Comparison of ENCODE assay signal across 25 mouse cellular contexts in genomic region chr4:128019465-128019864, GRCm38 (mm10). TPM values are rescaled to one million over a fixed set of nuclear protein-coding genes. Genes with fewer than 3 reads are reported as not detected.
DNase-seq lines count a peak whose midpoint lies in the region; ATAC-seq and TF ChIP-seq lines count a peak whose summit lies in the region.
"Had no signal": no experiment of that assay in that cellular context is flagged by ENCODE, and none has a peak within 500 bp of the region (broad histone marks: within the 10 kb centered on the region; RNA-seq: fewer than 3 reads in every experiment).

No protein-coding gene starts in this region.

- ATAC-seq in hindbrain, embryonic 12.5 days (ENCODE audit: low FRiP score): no peak
- ATAC-seq: Patski had no signal

- no peak for TF ChIP-seq CTCF in cerebellum, adult 2 months (IDR thresholded peaks at IDR 0.05; ENCODE audit: borderline replicate concordance, insufficient read depth, low read depth, low read length)
- TF ChIP-seq CTCF in layer of hippocampus, adult 2 months (conservative IDR thresholded peaks at IDR 0.05): no peak

- H3K27me3 ChIP-seq in cerebellum, adult 2 months (ENCODE audit: control insufficient read depth, insufficient read depth, low read length): no peaks in the 10 kb centered on the region
- H3K27me3 ChIP-seq in limb, embryonic 10.5 days (ENCODE audit: low read depth, poor library complexity, severe bottlenecking): no peaks in the 10 kb centered on the region
- no peaks in the 10 kb centered on the region for H3K27me3 ChIP-seq in hindbrain, embryonic 12.5 days
- H3K27me3 ChIP-seq: embryonic facial prominence, embryonic 15.5 days; limb, embryonic 13.5 days; megakaryocyte, embryonic 14.5 days; neural tube, embryonic 12.5 days; Patski had no signal

- no peak overlapping the region for H3K4me2 ChIP-seq in hindbrain, embryonic 12.5 days (replicated peaks)
- H3K4me2 ChIP-seq: embryonic facial prominence, embryonic 15.5 days; heart, embryonic 11.5 days; limb, embryonic 13.5 days; neural tube, embryonic 12.5 days had no signal

- no peak overlapping the region for H3K27ac ChIP-seq in cerebellum, adult 2 months (ENCODE audit: insufficient read depth, low read length)
- peak overlapping the region; percentile 73 for H3K27ac ChIP-seq in layer of hippocampus, adult 2 months
- H3K27ac ChIP-seq in limb, embryonic 10.5 days: no peak overlapping the region
- H3K27ac ChIP-seq in hindbrain, embryonic 12.5 days: no peak overlapping the region
- H3K27ac ChIP-seq: embryonic facial prominence, embryonic 15.5 days; forebrain, embryonic 10.5 days; limb, embryonic 13.5 days; liver, embryonic 14.5 days; neural tube, embryonic 12.5 days had no signal

- TF ChIP-seq POLR2A in cerebellum, adult 2 months (IDR thresholded peaks at IDR 0.05; ENCODE audit: borderline replicate concordance, insufficient read depth, low read length): no peak

- DNase-seq in layer of hippocampus, adult 11-12 months (ENCODE audit: low spot score): peak; percentile 33
- DNase-seq in layer of hippocampus, adult 9-10 months (ENCODE audit: low spot score): no peak
- peak; percentile 77 for DNase-seq in brain, adult 2 months (ENCODE audit: low read depth, low spot score)
- peak; percentile 59 to 68 for DNase-seq in cerebellum, adult 2 months
- DNase-seq in layer of hippocampus, adult 2 months (ENCODE audit: low spot score in 2 of 2): peak; percentile 32 to 41
- no peak for DNase-seq in limb, embryonic 10.5 days (ENCODE audit: low spot score)
- DNase-seq: adrenal gland, postnatal 25 days; embryo, embryonic 11 days; kidney, adult 18-20 months; kidney, postnatal 10 days; thymus, adult 18-20 months had no signal

- no peaks in the 10 kb centered on the region for H3K9me3 ChIP-seq in limb, embryonic 10.5 days (replicated peaks)
- H3K9me3 ChIP-seq in hindbrain, embryonic 12.5 days (replicated peaks): no peaks in the 10 kb centered on the region
- H3K9me3 ChIP-seq: embryonic facial prominence, embryonic 15.5 days; forebrain, embryonic 10.5 days; limb, embryonic 13.5 days; neural tube, embryonic 12.5 days had no signal

- H3K36me3 ChIP-seq in limb, embryonic 10.5 days: no peaks in the 10 kb centered on the region
- no peaks in the 10 kb centered on the region for H3K36me3 ChIP-seq in hindbrain, embryonic 12.5 days
- H3K36me3 ChIP-seq: embryonic facial prominence, embryonic 15.5 days; forebrain, embryonic 10.5 days; limb, embryonic 13.5 days; neural tube, embryonic 12.5 days had no signal

- peaks cover 17% of the 10 kb centered on the region for H3K4me1 ChIP-seq in cerebellum, adult 2 months (ENCODE audit: control insufficient read depth, insufficient read depth, low read length)
- H3K4me1 ChIP-seq in limb, embryonic 10.5 days: peaks cover 6% of the 10 kb centered on the region
- 0 out of 2 replicates have a peak, but pooled peaks cover 5% of the 10 kb centered on the region for H3K4me1 ChIP-seq in hindbrain, embryonic 12.5 days
- H3K4me1 ChIP-seq: embryonic facial prominence, embryonic 15.5 days; forebrain, embryonic 10.5 days; limb, embryonic 13.5 days; megakaryocyte, embryonic 14.5 days; neural tube, embryonic 12.5 days had no signal

- WGBS in cerebellum, adult 2 months: 46% methylated on average over 2 of the region's 2 CpGs
- 74% methylated on average over 2 of the region's 2 CpGs for WGBS in limb, embryonic 10.5 days
- 87% methylated on average over 2 of the region's 2 CpGs for WGBS in hindbrain, embryonic 12.5 days

- H3K9ac ChIP-seq in hindbrain, embryonic 12.5 days: no peak overlapping the region
- H3K9ac ChIP-seq: embryonic facial prominence, embryonic 15.5 days; limb, embryonic 13.5 days; liver, embryonic 14.5 days; neural tube, embryonic 12.5 days had no signal

- no peak overlapping the region for H3K4me3 ChIP-seq in cerebellum, adult 2 months (replicated peaks; ENCODE audit: insufficient read depth, low read depth, low read length)
- H3K4me3 ChIP-seq in layer of hippocampus, adult 2 months: no peak overlapping the region
- no peak overlapping the region for H3K4me3 ChIP-seq in limb, embryonic 10.5 days
- H3K4me3 ChIP-seq in hindbrain, embryonic 12.5 days: no peak overlapping the region
- H3K4me3 ChIP-seq: embryonic facial prominence, embryonic 15.5 days; forebrain, embryonic 10.5 days; limb, embryonic 13.5 days; megakaryocyte, embryonic 14.5 days; neural tube, embryonic 12.5 days had no signal

RNA-seq across cellular contexts. Expression of gene Csmd2, which starts 31.8 kb away (rescaled TPM):
- 13.4 and 13.7 TPM in 2 replicates for polyA plus RNA-seq in cerebellum, adult 2 months (2012; rRNA removed)
- 10 to 100 TPM; 43.1 to 48.9 TPM for total RNA-seq in layer of hippocampus, adult 2 months (2021)
- 0.03 TPM in 1 of 2 replicates, not detected in the other for polyA plus RNA-seq in limb, embryonic 10.5 days (2016; fragmentation: Nextera tagmentation; extraction: Ambion mirVana)
- polyA plus RNA-seq in hindbrain, embryonic 12.5 days (2016; fragmentation: Nextera tagmentation; extraction: Ambion mirVana): 4.9 and 5.4 TPM in 2 replicates
- total RNA-seq: monocyte, adult 5-6 weeks had no signal

RNA-seq across cellular contexts. Expression of gene CK137956, which starts 48.7 kb away (rescaled TPM):
- polyA plus RNA-seq in cerebellum, adult 2 months (2012; rRNA removed): 0.57 and 0.80 TPM in 2 replicates
- total RNA-seq in layer of hippocampus, adult 2 months (2021): under 1 TPM; 0.67 to 0.74 TPM
- polyA plus RNA-seq in limb, embryonic 10.5 days (2016; fragmentation: Nextera tagmentation; extraction: Ambion mirVana): not detected in 2 replicates
- 0.53 and 0.55 TPM in 2 replicates for polyA plus RNA-seq in hindbrain, embryonic 12.5 days (2016; fragmentation: Nextera tagmentation; extraction: Ambion mirVana)
- total RNA-seq: adrenal gland, postnatal 25 days; heart, postnatal 25 days; monocyte, adult 5-6 weeks had no signal
- polyA plus RNA-seq: embryonic facial prominence, embryonic 15.5 days; heart, embryonic 11.5 days; limb, embryonic 13.5 days; liver, embryonic 14.5 days; lung, embryonic 16.5 days; Patski; small intestine, adult 2 months; stomach, embryonic 14.5 days had no signal

Comparison
In these comparisons a context has a peak if more than half of its experiments do, and no peak if none do; other contexts are left out.
1. DNase-seq: peak in layer of hippocampus, adult 11-12 months (single experiment), brain, adult 2 months (single experiment), cerebellum, adult 2 months (2 of 2) and layer of hippocampus, adult 2 months (2 of 2); none in layer of hippocampus, adult 9-10 months (single experiment) and limb, embryonic 10.5 days (single experiment).